Mouse (Mus musculus) CD4-positive helper T cell, adult 2 months (primary cell): ENCODE results near the gene Car9.

Experiments
- DNase-seq: peaks from one replicate; pipeline ENCODE4 v3.0.0-alpha.2; 2012; ENCODE audit warnings: low read depth, missing footprints, low spot score

The Car9 gene

DNA sequence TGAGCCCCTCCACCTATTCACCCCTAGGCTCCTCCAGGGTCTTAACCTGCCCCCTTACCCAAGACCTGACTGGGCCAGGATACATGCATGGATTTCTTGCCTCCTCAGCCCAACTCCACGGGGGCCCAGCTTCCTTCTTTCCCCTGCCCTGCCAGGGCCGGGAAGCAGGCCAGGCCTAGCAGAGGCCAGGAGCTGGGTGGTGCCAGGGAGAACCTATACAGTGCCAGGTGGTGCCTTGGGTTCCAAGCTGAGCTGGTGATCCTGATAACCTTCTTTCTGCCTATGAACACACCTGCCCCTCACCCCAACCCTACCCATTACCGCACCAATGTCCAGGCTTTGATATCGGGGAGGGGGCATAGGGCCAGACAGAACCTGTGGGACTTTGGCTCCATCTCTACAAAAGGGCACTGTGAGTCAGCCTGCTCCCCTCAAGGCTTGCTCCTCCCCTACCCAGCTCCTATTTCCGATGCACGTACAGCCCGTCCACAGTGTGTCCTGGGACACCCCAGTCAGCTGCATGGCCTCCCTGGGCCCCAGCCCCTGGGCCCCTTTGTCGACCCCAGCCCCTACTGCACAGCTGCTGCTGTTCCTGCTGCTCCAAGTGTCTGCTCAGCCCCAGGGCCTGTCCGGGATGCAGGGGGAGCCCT lies at the start of gene Car9:
Car9 (plus strand) TSS at position 431 of the 650 bp plus-strand sequence.
- no peak for DNase-seq

DNA sequence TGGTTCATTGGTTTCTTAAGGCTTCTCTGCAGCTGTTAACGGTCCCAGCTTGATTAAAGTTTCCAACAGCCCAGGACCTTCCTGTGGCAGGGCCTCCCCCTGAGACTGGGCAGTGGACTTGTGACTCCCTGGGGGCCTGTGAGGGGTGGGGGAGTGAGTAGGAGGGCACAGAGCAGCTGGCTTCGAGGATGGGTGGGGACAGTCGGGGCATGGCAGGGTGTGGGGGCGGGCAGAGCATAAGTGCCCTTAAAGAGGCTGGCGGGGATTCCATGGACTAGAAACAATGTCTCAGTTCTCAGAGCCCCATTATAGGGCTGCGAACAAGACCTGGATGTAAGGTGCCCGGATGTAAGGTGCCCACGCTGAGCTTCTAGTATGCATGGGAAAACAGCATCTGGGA lies 49.6 kb upstream of the Car9 start:
- peak; percentile 36 for DNase-seq

DNA sequence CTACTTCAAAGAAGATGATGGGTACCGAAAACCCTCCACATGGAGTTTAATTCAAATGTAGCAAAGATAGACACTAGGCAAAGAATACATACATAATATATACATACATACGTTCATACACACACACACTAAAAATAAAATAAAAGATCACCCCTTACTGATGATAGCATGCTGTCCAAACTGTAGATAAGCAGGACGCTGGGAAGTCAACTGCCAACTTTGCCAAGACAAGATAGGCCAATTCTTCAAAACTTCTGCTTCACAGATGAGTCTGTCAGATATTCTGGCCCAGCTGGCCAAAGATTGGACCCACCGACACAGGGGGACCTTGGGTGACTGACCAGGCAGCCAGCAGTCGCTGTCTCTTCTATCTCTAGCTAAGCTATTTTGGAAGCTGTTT lies 43.7 kb upstream of the Car9 start:
- DNase-seq, result no peak

DNA sequence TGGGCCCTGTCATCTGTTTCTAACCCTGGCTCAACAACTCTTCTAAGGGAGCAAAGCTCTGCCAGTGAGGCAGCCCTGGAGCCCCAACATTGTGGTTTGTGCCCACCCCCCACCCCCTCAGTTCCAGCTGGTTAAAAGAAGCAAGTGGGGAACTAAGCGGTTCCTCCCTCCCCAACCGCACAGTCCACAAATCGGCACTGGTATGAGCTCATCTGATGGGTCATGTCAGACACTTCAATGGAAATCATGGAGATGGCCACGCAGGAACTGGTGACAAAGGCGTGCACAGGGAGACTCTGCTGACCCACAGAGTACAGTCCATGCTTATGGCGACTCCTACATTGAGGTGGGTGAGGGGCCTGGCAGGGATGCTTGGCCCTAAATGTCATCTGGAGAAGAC lies 40.8 kb upstream of the Car9 start:
- no peak for DNase-seq

DNA sequence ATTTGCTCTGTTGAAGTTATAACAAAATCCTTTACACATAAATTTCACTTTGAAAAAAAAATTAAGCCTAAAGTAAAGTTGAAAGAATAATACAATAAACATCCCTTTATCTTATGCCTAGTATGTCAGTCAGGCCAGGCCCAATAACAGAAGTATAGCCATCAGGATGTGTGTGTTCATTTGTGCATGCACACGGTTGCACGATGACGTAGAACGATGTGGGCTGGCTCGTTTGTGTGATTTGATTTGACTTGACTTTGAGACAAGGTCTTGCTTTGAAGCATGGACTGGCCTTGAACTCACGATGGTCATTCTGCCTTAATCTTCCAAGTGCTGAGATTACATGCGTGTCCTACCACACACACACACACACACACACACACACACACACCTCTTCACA lies 39.9 kb upstream of the Car9 start:
- DNase-seq, result no peak

DNA sequence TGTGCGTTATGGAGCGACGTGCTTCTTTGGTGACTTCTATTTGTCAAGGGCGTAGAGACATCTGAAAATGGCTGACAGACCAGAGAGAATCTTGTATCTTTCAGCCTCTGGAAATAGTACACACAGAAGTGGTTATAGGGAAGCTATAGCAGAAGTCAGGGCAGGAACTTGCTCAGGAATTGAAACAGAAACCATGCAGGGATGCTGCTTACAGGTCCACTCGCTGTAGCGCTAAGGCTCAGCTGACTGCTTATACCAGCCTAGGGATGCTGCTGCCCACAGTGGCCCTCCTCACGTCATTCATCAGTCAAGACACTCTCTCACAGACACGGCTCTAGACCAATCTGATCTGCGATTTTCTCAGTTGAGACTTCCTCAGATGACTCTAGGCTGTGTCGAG lies 36.5 kb upstream of the Car9 start:
- DNase-seq, result no peak

DNA sequence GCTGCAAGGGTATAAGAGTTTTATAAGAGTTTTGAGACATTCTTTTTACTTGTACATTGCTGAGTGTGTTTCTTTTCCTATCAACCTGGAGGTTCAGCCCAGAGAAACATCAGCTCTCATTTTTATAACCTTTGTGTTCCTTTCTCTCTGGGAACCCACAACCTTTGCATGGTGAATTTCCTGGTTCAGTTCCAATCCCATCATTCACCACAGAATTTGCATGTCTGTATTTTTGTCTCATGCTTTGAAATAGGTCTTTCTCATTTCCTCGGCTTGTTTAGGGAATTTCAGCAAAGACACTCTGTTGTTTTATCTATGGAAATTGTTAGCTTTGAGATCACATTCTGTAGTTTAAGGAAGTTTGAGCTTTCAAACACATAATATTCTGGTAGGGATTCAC lies 33.1 kb upstream of the Car9 start:
- peak; percentile 37 for DNase-seq

DNA sequence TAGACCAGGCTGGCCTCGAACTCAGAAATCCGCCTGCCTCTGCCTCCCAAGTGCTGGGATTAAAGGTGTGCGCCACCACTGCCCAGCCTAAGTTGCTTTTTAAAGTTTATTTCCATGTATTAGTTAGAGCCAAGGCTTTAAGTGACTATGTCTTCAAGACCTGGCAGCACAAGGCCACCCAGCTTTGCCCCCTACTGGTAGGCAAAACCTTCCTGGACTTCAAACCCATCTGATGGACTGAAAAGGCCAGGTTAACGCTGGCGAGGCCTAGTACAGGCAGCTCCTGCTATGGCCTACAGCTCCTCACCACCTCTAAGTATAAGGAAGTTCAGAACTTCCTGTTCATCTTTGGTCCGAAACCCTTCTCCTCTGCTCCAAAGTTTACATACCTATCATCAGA lies 30.2 kb upstream of the Car9 start:
- peak; percentile 44 for DNase-seq

DNA sequence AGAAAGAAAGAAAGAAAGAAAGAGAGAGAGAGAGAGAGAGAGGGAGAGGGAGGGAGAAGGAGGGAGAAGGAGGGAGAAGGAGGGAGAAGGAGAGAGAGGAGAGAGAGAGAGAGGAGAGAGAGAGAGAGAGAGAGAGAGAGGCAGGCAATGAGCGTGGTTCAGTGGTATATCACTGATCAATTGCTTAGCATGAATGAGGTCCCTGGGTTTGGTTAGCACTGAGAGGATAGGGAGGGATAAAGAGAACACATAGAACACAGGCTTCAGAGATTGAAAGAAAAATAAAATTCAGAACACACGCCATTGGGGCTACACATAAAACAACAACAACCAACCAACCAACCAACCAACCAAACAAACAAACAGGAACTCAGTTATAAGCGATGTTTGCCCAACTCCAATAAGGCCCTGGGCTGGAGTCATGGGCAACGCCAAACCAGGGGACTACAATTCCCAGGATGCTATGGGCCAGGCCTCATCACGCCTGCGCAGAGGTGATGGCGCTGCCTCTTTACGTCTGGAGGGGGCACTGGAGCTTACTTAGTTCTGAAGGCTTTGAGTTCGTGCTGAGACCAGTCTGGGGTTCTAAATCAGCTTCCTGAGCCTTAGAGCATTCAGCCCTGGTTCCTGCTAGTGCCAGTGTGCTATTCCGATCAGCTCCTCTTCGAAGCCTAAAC lies 28.8 kb upstream of the Car9 start:
- peak; percentile 93 for DNase-seq

DNA sequence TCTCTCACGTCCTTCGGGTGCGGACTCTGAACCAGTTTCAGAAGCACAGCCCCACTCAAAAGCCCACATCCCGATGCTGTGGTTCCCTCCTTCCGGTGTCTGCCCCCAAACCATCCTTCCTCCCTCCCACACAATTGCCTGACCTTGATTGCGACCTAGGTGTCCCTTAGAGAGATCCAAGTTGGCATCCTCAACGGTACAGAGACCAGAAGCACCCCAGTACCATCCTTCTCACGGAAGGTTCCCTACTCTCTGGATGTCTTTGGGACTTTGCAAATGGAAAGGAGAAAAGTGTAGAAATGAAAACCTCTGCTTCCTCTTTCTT lies 28.3 kb upstream of the Car9 start:
- no peak for DNase-seq

DNA sequence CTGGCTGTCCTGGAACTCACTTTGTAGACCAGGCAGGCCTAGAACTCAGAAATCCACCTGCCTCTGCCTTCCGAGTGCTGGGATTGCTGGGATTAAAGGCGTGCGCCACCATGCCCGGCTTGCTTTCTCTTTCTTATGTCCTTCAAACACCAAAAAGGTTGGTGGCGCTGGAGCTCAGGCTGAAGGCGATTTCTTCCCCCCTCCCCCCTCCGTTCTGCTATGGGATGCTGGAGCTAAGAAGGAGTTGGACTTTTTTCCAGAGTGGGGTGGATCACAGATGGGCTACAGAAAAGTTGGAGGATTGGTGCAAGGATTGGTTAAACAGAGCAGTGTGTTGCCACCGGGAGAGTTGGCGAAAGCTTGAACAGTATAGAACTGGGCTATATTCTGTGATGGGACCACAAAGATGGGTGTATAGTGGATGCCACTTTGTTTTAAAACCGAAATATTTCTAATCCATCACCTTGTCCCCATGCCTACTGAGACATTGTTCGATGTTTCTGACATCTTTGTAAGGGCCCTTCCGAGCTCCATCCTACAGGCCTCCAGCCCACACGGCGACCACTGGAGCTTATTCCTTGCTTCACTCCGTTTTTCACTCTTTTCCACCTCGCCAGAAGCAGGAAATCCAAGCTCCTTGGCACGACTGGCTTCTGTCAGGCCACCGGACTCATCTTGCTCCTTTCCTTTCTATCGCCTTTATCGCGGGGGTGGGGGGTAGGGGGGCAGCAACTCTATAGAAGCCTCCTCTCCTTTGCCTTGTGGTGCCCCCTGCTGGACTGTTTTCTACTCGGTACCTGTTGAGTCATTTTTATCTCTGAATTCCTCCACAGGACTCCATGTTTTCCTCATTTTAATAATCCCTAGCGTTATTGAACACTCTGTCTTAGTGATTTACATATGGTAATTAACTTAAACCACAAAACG lies 27.6 kb upstream of the Car9 start:
- peak; percentile 80 for DNase-seq

DNA sequence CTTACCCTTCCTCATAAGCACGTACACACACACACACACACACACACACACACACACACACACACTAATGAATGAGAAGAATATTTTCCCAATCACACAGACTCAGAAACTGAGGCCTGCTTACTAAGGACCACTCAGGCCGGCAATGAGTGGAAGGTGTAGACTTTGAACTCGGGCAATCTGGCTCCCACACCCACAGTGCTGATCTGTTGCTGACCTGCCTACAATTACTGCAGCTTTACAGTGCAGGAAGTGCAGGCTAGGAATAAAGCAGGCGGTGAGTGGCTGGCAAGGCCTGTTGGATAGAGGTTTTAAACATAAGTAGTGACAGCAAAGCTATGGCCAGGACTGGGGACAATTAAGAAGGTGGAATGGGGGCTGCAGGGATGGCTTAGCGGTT lies 25.8 kb upstream of the Car9 start:
- DNase-seq, result no peak

DNA sequence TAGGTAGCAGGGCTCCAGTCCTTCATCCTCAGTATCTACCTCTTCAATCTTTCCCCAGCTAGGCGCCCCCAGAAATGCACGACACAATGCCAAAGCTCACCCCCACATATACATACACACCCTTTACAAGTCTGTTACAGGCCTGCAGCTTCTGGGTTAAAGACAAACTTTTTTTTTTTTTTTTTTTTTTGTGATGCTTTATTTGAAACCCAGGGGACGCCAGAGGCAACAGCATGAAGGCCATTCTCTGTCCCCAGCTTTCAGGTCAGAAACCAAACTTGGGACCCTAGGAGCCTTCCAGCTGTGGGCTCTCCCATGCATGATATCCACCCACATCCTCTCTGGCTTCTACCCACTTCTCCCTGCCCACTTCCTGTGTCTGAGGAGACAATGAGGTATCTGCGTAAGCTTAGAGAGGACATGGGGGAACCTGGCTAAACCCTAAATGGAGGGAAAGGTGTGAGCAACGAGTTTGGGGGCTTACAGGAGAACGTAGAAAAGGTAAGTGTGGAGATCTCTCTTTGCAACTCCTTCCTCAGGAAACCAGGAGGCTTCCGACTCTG lies 24.8 kb upstream of the Car9 start:
- peak; percentile 81 for DNase-seq

DNA sequence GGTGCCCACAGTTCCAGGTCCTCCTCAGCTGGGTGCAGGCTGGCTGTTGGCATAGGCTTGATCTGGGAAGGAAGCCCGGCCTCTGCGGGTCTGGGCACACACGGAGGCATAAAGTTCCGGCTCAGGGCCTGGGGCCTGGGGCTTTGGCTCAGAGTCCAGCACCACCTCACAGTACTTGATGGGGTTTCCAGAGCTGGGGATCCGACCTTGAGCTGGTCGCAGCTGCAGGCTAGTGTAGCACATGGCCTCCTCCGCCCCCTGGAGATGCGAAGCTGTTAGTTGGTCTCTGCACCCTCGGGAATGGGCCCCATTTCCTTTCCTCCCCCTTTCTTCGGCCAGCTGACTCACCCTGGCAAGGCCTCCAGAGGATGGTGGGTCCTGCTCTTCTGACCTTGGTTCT lies 24.2 kb upstream of the Car9 start:
- peak; percentile 39 for DNase-seq

DNA sequence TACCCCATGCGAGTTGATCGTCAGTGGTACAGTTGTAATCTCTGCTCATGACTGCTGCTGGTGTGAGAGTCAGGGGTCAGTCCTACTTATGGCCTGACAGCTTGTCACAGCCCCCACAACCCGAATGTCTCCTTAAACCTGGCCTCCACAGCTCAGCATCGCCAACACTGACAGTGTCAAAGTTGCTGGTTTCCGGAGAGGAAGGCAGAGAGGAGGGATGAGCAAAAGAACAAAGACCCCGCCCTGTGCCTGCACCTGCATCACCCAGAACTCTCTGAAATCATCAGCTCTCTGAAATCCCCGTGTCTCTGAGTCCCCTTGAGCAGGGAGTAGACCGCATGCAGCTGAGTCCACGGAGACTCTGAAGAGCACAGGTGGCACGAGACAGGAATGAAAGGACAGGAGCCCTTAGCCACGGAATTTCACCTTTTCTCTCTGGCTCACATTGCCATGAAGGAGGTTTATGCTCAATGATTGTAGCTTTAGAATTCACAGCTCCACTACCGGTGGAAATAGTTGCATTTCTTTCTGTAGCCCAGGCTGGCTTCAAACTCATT lies 23.2 kb upstream of the Car9 start, which contains the start of gene Sit1:
Sit1 (minus strand) TSS at position 200 of the 557 bp plus-strand sequence.
- peak; percentile 84 for DNase-seq

DNA sequence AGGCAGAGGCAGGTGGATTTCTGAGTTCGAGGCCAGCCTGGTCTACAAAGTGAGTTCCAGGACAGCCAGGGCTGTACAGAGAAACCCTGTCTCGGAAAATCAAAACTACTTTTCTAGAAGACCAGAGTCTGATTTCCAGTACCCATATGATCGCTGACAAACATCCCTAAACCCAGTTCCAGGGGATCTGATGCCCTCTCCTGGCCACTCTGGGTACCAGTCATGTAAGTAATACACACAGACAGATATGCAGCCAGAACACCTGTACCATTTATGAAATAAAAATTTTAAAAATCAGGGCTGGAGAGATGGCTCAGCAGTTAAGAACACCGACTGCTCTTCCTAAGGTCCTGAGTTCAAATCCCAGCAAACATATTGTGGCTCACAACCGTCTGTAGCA lies 21.1 kb upstream of the Car9 start:
- DNase-seq, result peak; percentile 36

DNA sequence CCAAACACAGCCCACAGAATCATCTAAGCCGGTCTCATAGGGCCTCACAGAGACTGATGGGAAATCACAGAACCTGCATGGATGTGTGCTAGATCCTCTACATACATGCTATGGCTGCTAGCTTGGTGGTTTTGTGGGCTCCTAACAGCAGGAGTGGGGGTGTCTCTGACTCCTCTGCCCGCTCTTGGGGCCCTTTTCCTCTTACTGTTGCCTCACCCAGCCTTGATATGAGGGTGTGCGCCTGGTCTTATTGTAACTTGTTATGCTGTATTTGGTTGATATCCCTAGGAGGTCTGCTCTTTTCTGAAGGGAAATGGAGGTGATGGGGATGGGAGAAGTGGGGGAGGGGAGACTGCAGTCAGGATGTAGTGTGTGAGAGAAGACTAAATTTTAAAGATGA lies 17.2 kb upstream of the Car9 start:
- no peak for DNase-seq

DNA sequence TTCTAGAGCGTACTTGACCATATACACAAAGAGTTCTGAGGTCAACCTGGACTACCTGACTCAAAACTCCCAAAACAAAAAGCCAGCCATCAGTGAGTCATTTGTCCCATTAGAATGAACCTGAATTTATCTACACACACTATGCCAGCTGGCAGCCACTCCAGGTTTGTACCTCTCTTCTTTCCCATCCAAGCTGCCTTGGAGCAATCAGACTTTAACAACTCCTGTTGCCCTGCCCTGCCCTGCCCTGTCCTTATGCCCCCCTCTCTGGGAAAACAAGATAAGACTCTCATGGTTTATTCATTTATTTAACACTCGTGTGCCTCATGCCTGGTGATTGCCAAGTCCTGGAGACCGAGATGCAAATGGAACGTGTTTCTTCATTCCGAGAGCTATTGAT lies 16.0 kb upstream of the Car9 start:
- no peak for DNase-seq

DNA sequence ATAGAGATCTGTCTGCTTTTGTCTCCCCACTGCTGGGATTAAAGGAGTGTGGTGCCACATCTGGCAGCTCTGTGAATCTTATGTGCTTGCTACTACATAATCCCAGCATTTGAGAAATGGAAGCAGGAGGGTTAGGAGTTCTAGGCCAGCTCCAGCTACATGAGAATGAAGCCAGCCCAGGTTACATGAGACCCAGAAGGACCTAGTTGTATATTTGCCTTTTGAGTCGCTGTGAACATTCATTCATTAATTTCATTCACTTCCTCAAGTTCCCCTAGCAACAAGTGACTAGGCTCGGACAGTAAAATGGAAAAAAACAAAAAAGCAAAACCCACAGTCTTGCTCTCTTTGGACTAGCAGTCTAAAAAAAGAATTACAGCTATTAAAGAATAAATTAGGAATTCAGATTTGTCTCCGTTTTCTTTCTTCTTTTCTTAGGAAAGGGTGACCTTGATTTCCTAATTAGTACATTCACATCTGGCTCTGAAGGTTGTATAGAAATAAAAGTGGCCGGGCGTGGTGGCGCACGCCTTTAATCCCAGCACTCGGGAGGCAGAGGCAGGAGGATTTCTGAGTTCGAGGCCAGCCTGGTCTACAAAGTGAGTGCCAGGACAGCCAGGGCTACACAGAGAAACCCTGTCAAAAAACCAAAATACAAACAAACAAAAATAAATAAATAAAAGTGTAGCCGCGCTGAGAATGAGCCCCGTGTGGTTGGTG lies 14.5 kb upstream of the Car9 start:
- DNase-seq, result no peak

DNA sequence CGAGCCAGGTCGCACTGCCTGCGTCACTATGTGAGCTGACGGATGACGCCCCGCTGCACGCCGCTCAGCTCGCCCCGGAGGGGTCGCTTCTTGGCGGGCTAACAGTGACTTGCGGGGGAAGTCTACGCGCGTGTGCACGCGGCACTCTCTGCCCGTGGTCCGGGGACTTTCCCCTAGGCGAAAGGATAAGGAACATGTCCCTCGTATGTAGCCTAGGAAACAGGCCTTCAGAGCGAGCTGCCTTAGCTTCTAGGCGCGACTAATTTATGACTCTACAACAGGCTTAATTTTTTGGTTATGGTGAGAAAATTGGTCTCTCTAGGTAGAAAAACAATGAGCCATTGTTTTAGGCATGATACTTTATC lies 14.0 kb upstream of the Car9 start, which contains the start of gene Ccdc107:
Ccdc107 (plus strand) TSS at position 80 of the 365 bp plus-strand sequence.
- peak; percentile 99 for DNase-seq

DNA sequence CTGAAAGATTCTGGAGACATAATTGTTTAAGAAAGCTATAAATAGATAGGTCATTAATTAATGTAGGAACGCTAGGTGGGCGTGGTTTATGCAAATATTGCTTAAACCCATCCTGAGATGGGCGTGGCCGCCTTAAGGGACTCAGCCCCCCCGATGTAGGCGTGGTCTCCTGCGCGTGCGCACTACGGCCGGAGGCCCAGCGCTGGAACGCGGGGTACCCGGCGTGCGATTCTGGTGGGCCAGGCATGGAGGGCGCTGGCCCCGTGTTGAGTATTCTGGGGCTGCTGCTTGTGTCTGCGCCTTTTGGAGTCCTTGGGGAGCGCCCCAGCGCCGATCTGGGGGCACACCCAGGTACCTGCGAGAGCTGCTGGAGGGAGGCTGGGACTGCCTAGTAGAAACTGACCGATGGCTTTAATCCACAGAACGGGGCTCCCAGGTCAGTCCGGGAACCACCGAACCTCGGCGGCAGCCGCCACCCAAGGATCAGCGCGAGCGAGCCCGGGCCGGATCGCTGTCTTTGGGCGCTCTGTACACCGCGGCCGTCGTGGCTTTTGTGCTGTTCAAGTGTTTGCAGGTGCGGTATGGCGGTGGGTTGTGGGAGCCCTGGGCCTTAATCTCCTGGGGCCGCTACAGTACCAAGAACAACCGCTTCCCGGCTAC lies 13.4 kb upstream of the Car9 start:
- DNase-seq, result peak; percentile 95
